Mouse (Mus musculus): ENCODE results near the gene Lrsam1. TPM values are rescaled to one million over a fixed set of nuclear protein-coding genes. Genes with fewer than 3 reads are reported as not detected.
A peak's percentile ranks its signal among the peaks of the same experiment; 100 is the strongest.

Gene Lrsam1
- total RNA-seq, 1 experiment: 16.7 TPM

DNA sequence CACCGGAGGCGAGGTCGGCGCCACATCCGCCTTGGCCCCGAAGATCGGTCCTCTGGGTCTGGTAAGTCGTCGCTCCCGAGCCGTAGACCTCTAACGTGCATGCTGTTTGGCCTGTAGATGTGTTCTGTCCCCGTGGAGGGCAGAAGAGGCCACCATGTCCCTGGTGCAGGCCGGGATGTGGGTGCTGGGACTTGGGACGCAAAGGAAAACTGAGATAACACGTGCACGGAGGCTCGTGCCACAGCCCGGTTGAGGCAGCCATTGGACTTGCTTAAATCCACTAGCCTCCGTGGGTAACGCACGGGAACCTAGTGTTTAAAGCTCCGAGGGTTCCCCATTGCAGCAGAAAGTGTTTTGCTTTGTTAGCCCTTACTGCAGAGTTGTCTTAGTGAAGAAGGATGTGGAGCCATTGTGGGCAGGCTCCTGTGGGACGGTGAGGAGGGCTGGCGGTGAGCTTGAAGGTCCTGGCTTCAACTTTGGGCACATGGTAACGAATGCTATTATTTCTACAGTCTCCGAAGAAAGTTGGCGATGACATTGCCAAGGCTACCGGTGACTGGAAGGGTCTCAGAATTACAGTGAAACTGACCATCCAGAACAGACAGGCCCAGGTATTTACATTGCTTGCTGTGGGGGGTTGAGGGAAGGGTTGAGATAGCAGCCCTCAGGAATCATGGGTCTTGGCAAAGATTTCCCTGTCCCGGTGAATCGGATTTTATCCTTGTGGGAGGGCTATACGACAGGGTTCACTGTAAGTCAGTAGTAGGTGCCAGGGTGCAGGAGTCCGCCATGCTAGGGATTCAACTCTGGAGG, 854 bp upstream of the Lrsam1 start:
- no peak for TF ChIP-seq CHD2 (IDR thresholded peaks at IDR 0.05; ENCODE audit: low read depth, low read length)
- TF ChIP-seq ZC3H11A (IDR thresholded peaks at IDR 0.05; ENCODE audit: borderline replicate concordance, low read depth, low read length): no peak
- TF ChIP-seq MAFK (IDR thresholded peaks at IDR 0.05; ENCODE audit: insufficient read depth, low read depth, low read length): no peak
- TF ChIP-seq HCFC1 (IDR thresholded peaks at IDR 0.05; ENCODE audit: borderline replicate concordance, insufficient read depth, low read length): no peak
- TF ChIP-seq ZNF384 (IDR thresholded peaks at IDR 0.05; ENCODE audit: low read depth, low read length): no peak
- DNase-seq (ENCODE audit: low read depth, low spot score): no peak
- H3K4me1 ChIP-seq (ENCODE audit: control insufficient read depth in 2 of 2, insufficient read depth in 2 of 2, low read length in 2 of 2, poor library complexity in 1 of 2): peaks cover 0 to 3% of the 10 kb centered on the region in 2 experiments; a peak in 1 of 4 replicates

DNA sequence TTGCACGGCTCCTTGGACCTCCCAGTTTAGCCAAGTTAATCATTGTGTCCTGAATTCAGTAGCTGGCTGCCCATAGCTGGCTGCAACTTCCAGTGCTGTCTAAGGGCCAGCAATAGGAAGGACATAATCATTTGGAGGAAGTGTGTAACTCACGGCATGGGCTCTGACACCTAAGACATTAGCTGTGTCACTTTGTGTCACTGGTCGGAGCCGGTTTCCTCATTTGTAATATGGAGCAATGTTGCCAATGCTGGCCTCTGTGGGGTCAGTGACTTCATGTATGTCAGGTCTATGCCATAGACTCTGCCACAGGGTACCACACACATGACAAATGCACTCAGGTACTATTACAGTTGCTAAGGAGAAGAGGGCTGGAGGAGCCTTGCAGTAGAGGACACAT, 1.1 kb downstream of the Lrsam1 start:
- H3K36me3 ChIP-seq (ENCODE audit: control insufficient read depth, insufficient read depth, low read length, poor library complexity, severe bottlenecking): peaks cover 41% of the 10 kb centered on the region
- H3K4me3 ChIP-seq (ENCODE audit: insufficient read depth in 1 of 2, low read depth in 1 of 2, low read length in 2 of 2, poor library complexity in 1 of 2, severe bottlenecking in 1 of 2): no peak overlapping the region

More for the DNA sequence above, 854 bp upstream of the Lrsam1 start:
- no peaks in the 10 kb centered on the region for H3K9me3 ChIP-seq (ENCODE audit: control insufficient read depth, insufficient read depth, low read depth, low read length)
- peak overlapping the region; percentile 84 to 99 for H3K4me3 ChIP-seq (ENCODE audit: insufficient read depth in 1 of 2, low read depth in 1 of 2, low read length in 2 of 2, poor library complexity in 1 of 2, severe bottlenecking in 1 of 2)
- in situ Hi-C loops (cut with MboI; ENCODE audit: low sequenced_read_pairs in 2 of 2, unreplicated experiment in 2 of 2): no loop called here
- peaks cover 37% of the 10 kb centered on the region for H3K36me3 ChIP-seq (ENCODE audit: control insufficient read depth, insufficient read depth, low read length, poor library complexity, severe bottlenecking)
- peak overlapping the region; percentile 100 for H3K9ac ChIP-seq (ENCODE audit: insufficient read depth, low read depth, low read length, poor library complexity, severe bottlenecking)
- H3K27ac ChIP-seq (ENCODE audit: insufficient read depth, low read depth, low read length, poor library complexity, severe bottlenecking): peak overlapping the region; percentile 93

DNA sequence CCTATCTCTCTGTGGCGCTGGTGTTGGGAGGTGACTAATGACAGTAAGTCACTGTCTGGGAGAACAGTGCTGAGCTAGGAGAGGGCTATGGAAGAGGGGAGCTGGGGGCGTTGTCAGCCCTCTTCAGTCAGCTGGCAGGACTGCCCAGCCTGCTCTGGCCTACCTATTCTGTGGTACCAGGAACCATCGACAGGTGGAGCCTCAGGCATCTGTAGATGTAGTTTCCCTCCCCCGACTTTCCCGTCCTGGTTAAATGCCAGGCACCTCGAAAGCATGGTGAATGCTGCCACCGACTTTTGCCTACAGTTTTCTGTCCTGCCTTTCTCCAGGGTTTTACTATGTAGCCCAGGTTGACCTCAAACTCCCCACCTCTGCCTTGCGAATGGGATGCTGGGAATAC, 4.1 kb downstream of the Lrsam1 start:
- no peak for DNase-seq (ENCODE audit: low read depth, low spot score)
- TF ChIP-seq MAFK (IDR thresholded peaks at IDR 0.05; ENCODE audit: insufficient read depth, low read depth, low read length) (no peak), ZNF384 (IDR thresholded peaks at IDR 0.05; ENCODE audit: low read depth, low read length) (no peak), CHD2 (IDR thresholded peaks at IDR 0.05; ENCODE audit: low read depth, low read length) (no peak), ZC3H11A (IDR thresholded peaks at IDR 0.05; ENCODE audit: borderline replicate concordance, low read depth, low read length) (no peak), HCFC1 (IDR thresholded peaks at IDR 0.05; ENCODE audit: borderline replicate concordance, insufficient read depth, low read length) (no peak)
- peaks cover 0 to 3% of the 10 kb centered on the region in 2 experiments; a peak in 1 of 4 replicates for H3K4me1 ChIP-seq (ENCODE audit: control insufficient read depth in 2 of 2, insufficient read depth in 2 of 2, low read length in 2 of 2, poor library complexity in 1 of 2)
- H3K4me3 ChIP-seq (ENCODE audit: insufficient read depth in 1 of 2, low read depth in 1 of 2, low read length in 2 of 2, poor library complexity in 1 of 2, severe bottlenecking in 1 of 2): no peak overlapping the region
- in situ Hi-C loops (cut with MboI; ENCODE audit: low sequenced_read_pairs in 2 of 2, unreplicated experiment in 2 of 2): no loop called here
- H3K9ac ChIP-seq (ENCODE audit: insufficient read depth, low read depth, low read length, poor library complexity, severe bottlenecking): no peak overlapping the region
- H3K36me3 ChIP-seq (ENCODE audit: control insufficient read depth, insufficient read depth, low read length, poor library complexity, severe bottlenecking): peaks cover 33% of the 10 kb centered on the region
- H3K27ac ChIP-seq (ENCODE audit: insufficient read depth, low read depth, low read length, poor library complexity, severe bottlenecking): no peak overlapping the region
- no peaks in the 10 kb centered on the region for H3K9me3 ChIP-seq (ENCODE audit: control insufficient read depth, insufficient read depth, low read depth, low read length)

More for the DNA sequence above, 1.1 kb downstream of the Lrsam1 start:
- H3K4me1 ChIP-seq (ENCODE audit: control insufficient read depth in 2 of 2, insufficient read depth in 2 of 2, low read length in 2 of 2, poor library complexity in 1 of 2): peaks cover 0 to 3% of the 10 kb centered on the region in 2 experiments; a peak in 1 of 4 replicates
- TF ChIP-seq CHD2 (IDR thresholded peaks at IDR 0.05; ENCODE audit: low read depth, low read length): no peak
- TF ChIP-seq MAFK (IDR thresholded peaks at IDR 0.05; ENCODE audit: insufficient read depth, low read depth, low read length): no peak
- TF ChIP-seq HCFC1 (IDR thresholded peaks at IDR 0.05; ENCODE audit: borderline replicate concordance, insufficient read depth, low read length): no peak
- no peak for TF ChIP-seq ZC3H11A (IDR thresholded peaks at IDR 0.05; ENCODE audit: borderline replicate concordance, low read depth, low read length)
- no peak for TF ChIP-seq ZNF384 (IDR thresholded peaks at IDR 0.05; ENCODE audit: low read depth, low read length)
- H3K27ac ChIP-seq (ENCODE audit: insufficient read depth, low read depth, low read length, poor library complexity, severe bottlenecking): no peak overlapping the region
- peak overlapping the region; percentile 100; the same call in 1 of the 2 replicates for H3K9ac ChIP-seq (ENCODE audit: insufficient read depth, low read depth, low read length, poor library complexity, severe bottlenecking)
- DNase-seq (ENCODE audit: low read depth, low spot score): no peak
- in situ Hi-C loops (cut with MboI; ENCODE audit: low sequenced_read_pairs in 2 of 2, unreplicated experiment in 2 of 2): no loop called here
- H3K9me3 ChIP-seq (ENCODE audit: control insufficient read depth, insufficient read depth, low read depth, low read length): no peaks in the 10 kb centered on the region

DNA sequence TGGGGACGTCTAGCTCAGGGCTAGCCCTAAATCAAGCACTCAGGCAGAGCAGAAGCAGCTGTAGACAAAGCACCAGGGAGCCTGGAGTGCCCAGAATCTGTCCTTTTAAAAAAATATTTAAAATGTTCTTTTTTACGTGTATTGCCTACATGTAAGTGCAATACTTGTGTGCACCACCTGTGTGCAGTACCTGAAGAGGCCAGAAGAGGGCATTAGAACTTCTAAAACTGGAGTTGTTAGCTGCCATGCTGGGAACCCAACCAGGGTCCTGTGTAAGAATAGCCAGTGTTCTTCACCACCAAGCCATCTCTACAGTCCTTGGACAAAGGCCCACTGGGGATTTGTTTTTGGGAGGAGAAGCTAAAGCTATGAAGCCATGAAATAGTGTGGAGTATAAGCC, 6.8 kb downstream of the Lrsam1 start:
- Histone ChIP-seq H3K4me1 (ENCODE audit: control insufficient read depth in 2 of 2, insufficient read depth in 2 of 2, low read length in 2 of 2, poor library complexity in 1 of 2) (no peaks in the 10 kb centered on the region), H3K4me3 (ENCODE audit: insufficient read depth in 1 of 2, low read depth in 1 of 2, low read length in 2 of 2, poor library complexity in 1 of 2, severe bottlenecking in 1 of 2) (no peak overlapping the region), H3K9me3 (ENCODE audit: control insufficient read depth, insufficient read depth, low read depth, low read length) (no peaks in the 10 kb centered on the region), H3K27ac (ENCODE audit: insufficient read depth, low read depth, low read length, poor library complexity, severe bottlenecking) (no peak overlapping the region), H3K9ac (ENCODE audit: insufficient read depth, low read depth, low read length, poor library complexity, severe bottlenecking) (no peak overlapping the region), H3K36me3 (ENCODE audit: control insufficient read depth, insufficient read depth, low read length, poor library complexity, severe bottlenecking) (peaks cover 38% of the 10 kb centered on the region)
- in situ Hi-C loops (cut with MboI; ENCODE audit: low sequenced_read_pairs in 2 of 2, unreplicated experiment in 2 of 2): no loop called here
- DNase-seq (ENCODE audit: low read depth, low spot score): no peak
- TF ChIP-seq CHD2 (IDR thresholded peaks at IDR 0.05; ENCODE audit: low read depth, low read length): no peak
- no peak for TF ChIP-seq HCFC1 (IDR thresholded peaks at IDR 0.05; ENCODE audit: borderline replicate concordance, insufficient read depth, low read length)
- TF ChIP-seq ZC3H11A (IDR thresholded peaks at IDR 0.05; ENCODE audit: borderline replicate concordance, low read depth, low read length): no peak
- TF ChIP-seq MAFK (IDR thresholded peaks at IDR 0.05; ENCODE audit: insufficient read depth, low read depth, low read length): no peak
- no peak for TF ChIP-seq ZNF384 (IDR thresholded peaks at IDR 0.05; ENCODE audit: low read depth, low read length)
